Mouse (Mus musculus): ENCODE results near the gene 1700025F22Rik. TPM values are rescaled to one million over a fixed set of nuclear protein-coding genes. Genes with fewer than 3 reads are reported as not detected.
"Not testable (repeated sequence)": the region's sequence is repeated elsewhere in the genome, so short reads cannot be mapped to it uniquely, and the experiment has no call there.

Gene 1700025F22Rik
- polyA plus RNA-seq, 1 experiment from 2014 or later: not detected

DNA sequence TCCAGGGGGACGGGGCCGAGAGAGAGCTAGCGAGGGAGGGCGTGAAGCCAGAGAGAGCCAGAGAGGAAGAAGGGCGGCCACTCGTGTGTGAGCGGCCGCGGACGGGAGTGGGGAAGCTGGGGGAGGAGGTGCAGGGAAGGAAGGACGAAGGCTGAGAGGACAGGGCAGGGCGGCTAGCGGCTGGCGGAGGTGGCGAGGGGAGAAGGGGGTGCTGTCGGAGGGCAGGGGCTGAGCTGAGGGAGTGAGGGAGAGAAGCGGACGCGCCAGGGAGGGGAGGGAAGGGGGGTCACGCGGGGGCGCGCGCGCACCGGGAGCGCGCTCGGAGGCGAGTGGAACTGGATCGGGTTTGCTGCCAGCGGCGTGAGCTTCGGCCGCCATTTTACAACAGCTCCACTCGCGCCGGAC lies 44.1 kb downstream of the 1700025F22Rik start:
- not testable (repeated sequence) for H3K27ac ChIP-seq (ENCODE audit: low read length); H3K36me3 ChIP-seq (ENCODE audit: insufficient read depth, low read length); H3K9me3 ChIP-seq (ENCODE audit: low read length); H3K27me3 ChIP-seq (ENCODE audit: insufficient read depth, low read length); H3K4me1 ChIP-seq (ENCODE audit: insufficient read depth, low read length)
- peak; percentile 98 for ATAC-seq (ENCODE audit: low FRiP score, low TSS enrichment)
- 3% methylated on average over 7 of the region's 38 CpGs for WGBS
- H3K4me3 ChIP-seq (ENCODE audit: low read length): peak overlapping the region; percentile 43
- peak overlapping the region; percentile 44 for H3K9ac ChIP-seq (replicated peaks; ENCODE audit: low read length)
- peak overlapping the region; percentile 51 for H3K4me2 ChIP-seq (replicated peaks; ENCODE audit: low read depth, low read length)

DNA sequence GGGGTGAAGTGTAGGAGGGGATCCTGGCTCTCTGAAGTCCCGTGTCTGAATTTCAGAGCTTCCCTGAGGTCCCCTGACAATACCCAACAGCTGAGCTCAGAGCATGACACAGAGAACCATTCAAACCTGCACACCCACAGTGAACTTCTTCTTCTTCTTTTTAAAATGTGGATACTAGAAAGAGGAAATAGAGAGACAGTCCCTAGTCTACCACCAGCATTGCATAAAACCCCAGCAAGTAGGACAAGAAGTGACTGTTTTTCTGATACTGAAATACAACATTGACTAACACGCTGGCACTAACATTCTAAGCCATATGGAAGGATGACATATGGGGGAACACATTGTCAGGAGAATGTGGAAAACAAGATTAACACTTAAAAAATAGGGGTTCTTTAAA lies 45.8 kb downstream of the 1700025F22Rik start:
- H3K27ac ChIP-seq (ENCODE audit: low read length): no peak overlapping the region
- 86% methylated on average over 2 of the region's 2 CpGs for WGBS
- H3K4me2 ChIP-seq (replicated peaks; ENCODE audit: low read depth, low read length): no peak overlapping the region
- H3K36me3 ChIP-seq (ENCODE audit: insufficient read depth, low read length): no peaks in the 10 kb centered on the region
- no peaks in the 10 kb centered on the region for H3K27me3 ChIP-seq (ENCODE audit: insufficient read depth, low read length)
- no peaks in the 10 kb centered on the region; the same call in 1 of the 2 replicates for H3K9me3 ChIP-seq (ENCODE audit: low read length)
- no peak overlapping the region for H3K4me3 ChIP-seq (ENCODE audit: low read length)
- ATAC-seq (ENCODE audit: low FRiP score, low TSS enrichment): no peak
- no peak overlapping the region for H3K9ac ChIP-seq (replicated peaks; ENCODE audit: low read length)
- H3K4me1 ChIP-seq (ENCODE audit: insufficient read depth, low read length): no peaks in the 10 kb centered on the region

DNA sequence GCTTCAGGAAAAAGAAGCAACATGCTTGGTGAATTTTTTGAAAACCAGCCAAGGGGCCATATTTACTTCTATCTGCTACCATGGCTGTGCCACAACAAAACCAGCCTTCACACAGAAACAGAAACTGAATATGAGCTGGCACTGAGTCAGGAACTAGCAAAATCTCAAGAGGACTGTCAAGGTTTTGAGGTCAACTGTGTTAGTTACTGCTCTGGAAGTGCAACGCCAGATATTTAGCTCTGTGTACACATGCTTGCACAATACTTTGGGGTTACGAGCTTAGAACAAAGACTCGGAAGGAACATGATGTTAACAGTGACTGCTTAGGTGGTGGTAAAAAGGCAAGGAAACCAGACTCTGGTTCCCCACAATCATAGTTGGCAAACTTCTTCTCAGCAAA lies 57.4 kb downstream of the 1700025F22Rik start:
- H3K4me3 ChIP-seq (ENCODE audit: low read length): no peak overlapping the region
- H3K9ac ChIP-seq (replicated peaks; ENCODE audit: low read length): no peak overlapping the region
- no peaks in the 10 kb centered on the region for H3K36me3 ChIP-seq (ENCODE audit: insufficient read depth, low read length)
- no peaks in the 10 kb centered on the region for H3K9me3 ChIP-seq (ENCODE audit: low read length)
- H3K27ac ChIP-seq (ENCODE audit: low read length): no peak overlapping the region
- H3K4me2 ChIP-seq (replicated peaks; ENCODE audit: low read depth, low read length): no peak overlapping the region
- ATAC-seq (ENCODE audit: low FRiP score, low TSS enrichment): no peak
- no peaks in the 10 kb centered on the region for H3K4me1 ChIP-seq (ENCODE audit: insufficient read depth, low read length)
- WGBS: 85% methylated on average over 3 of the region's 3 CpGs
- H3K27me3 ChIP-seq (ENCODE audit: insufficient read depth, low read length): no peaks in the 10 kb centered on the region

DNA sequence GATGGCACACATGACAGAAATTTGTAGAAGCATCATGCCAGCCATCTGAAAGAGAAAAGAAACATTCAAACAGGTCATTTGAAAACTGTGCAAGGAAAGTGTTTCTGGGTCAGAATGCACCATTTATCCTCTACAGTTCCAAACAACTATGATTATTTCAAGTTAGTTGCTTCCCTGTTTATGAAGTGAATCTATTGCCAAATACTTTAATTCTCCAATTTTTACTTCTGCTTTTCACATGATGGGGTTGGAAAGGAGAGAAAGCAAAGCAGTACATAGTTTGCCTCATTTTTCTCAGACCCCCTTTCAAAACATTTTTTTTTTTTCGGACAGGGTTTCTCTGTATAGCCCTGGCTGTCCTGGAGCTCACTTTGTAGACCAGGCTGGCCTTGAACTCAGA lies 63.2 kb downstream of the 1700025F22Rik start:
- Histone ChIP-seq H3K4me3 (ENCODE audit: low read length) (no peak overlapping the region), H3K4me1 (ENCODE audit: insufficient read depth, low read length) (no peaks in the 10 kb centered on the region), H3K27ac (ENCODE audit: low read length) (no peak overlapping the region), H3K27me3 (ENCODE audit: insufficient read depth, low read length) (no peaks in the 10 kb centered on the region), H3K4me2 (replicated peaks; ENCODE audit: low read depth, low read length) (no peak overlapping the region), H3K9ac (replicated peaks; ENCODE audit: low read length) (no peak overlapping the region), H3K36me3 (ENCODE audit: insufficient read depth, low read length) (no peaks in the 10 kb centered on the region), H3K9me3 (ENCODE audit: low read length) (no peaks in the 10 kb centered on the region)
- ATAC-seq (ENCODE audit: low FRiP score, low TSS enrichment): no peak
- whole genome bisulfite sequencing: 73% methylated on average over 1 of the region's 1 CpGs

DNA sequence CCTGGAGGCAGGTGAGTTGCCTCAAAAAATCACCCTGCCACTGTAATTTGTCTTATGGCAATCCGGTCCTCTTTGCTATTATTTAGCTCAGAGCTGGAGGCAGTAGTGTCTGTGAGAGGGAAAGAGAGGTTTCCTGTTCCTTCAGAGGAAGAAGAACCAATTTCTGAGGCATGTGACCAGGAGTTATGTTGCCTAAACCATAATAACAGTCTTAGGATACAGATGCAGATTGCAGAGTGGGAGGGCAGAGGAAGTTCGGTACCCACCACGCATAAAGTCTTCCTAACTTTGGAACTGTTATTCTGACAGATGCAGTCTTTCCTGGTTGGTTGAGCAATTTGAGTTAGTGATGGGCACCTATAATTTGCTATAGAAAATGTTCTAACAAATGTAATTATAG lies 66.7 kb downstream of the 1700025F22Rik start:
- 73% methylated on average over 3 of the region's 3 CpGs for WGBS
- no peak for ATAC-seq (ENCODE audit: low FRiP score, low TSS enrichment)

DNA sequence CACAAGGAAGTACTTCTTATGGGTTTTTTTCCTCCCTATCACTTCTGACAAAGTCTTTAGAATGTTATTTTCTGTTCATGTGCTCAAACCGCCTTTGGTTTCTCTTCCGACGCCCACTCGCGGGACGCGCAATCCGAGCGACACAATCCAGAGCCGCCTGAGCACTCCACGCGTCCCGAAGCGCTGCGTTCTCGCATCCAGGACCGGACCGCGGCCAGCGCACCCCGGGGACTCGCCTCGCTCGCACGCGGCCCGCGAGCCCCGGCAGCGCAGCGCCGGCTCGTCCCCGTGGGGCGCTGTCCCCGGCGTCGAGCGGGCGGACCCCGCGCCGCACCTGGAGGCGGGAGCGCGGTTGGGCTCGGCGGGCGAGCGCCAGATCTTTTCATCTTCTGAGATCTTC lies 73.0 kb downstream of the 1700025F22Rik start:
- peak overlapping the region; percentile 34; the same call in 1 of the 2 replicates for H3K4me3 ChIP-seq (ENCODE audit: low read length)
- ATAC-seq (ENCODE audit: low FRiP score, low TSS enrichment); H3K27me3 ChIP-seq (ENCODE audit: insufficient read depth, low read length); H3K9me3 ChIP-seq (ENCODE audit: low read length); H3K27ac ChIP-seq (ENCODE audit: low read length); H3K4me1 ChIP-seq (ENCODE audit: insufficient read depth, low read length); H3K9ac ChIP-seq (replicated peaks; ENCODE audit: low read length); H3K36me3 ChIP-seq (ENCODE audit: insufficient read depth, low read length): not testable (repeated sequence)
- 2% methylated on average over 50 of the region's 50 CpGs for WGBS
- H3K4me2 ChIP-seq (replicated peaks; ENCODE audit: low read depth, low read length): peak overlapping the region; percentile 52

More for the DNA sequence above, 66.7 kb downstream of the 1700025F22Rik start:
- Histone ChIP-seq H3K27me3 (ENCODE audit: insufficient read depth, low read length) (peaks cover 3% of the 10 kb centered on the region; the same call in 1 of the 2 replicates), H3K27ac (ENCODE audit: low read length) (no peak overlapping the region), H3K9ac (replicated peaks; ENCODE audit: low read length) (no peak overlapping the region), H3K36me3 (ENCODE audit: insufficient read depth, low read length) (no peaks in the 10 kb centered on the region), H3K4me2 (replicated peaks; ENCODE audit: low read depth, low read length) (no peak overlapping the region), H3K4me1 (ENCODE audit: insufficient read depth, low read length) (no peaks in the 10 kb centered on the region), H3K9me3 (ENCODE audit: low read length) (no peaks in the 10 kb centered on the region), H3K4me3 (ENCODE audit: low read length) (no peak overlapping the region)

Other genes with a start within 250 kb of the 1700025F22Rik start
- not detected in 2 replicates for gene Zp1, start 244.7 kb downstream of the 1700025F22Rik start, polyA plus RNA-seq (2015; fragmentation: Nextera tagmentation; extraction: Ambion mirVana)
- 0.10 TPM in 1 of 2 replicates, not detected in the other for gene Ptgdr2, start 228.2 kb downstream of the 1700025F22Rik start, polyA plus RNA-seq (2015; fragmentation: Nextera tagmentation; extraction: Ambion mirVana)
- gene Ccdc86, start 216.1 kb downstream of the 1700025F22Rik start, polyA plus RNA-seq (2015; fragmentation: Nextera tagmentation; extraction: Ambion mirVana): 32.2 and 33.5 TPM in 2 replicates
- not detected in 2 replicates for gene Ms4a10, start 190.7 kb downstream of the 1700025F22Rik start, polyA plus RNA-seq (2015; fragmentation: Nextera tagmentation; extraction: Ambion mirVana)
- not detected in 2 replicates for gene Ms4a15, start 172.1 kb downstream of the 1700025F22Rik start, polyA plus RNA-seq (2015; fragmentation: Nextera tagmentation; extraction: Ambion mirVana)
- not detected in 2 replicates for gene Ms4a18, start 147.3 kb downstream of the 1700025F22Rik start, polyA plus RNA-seq (2015; fragmentation: Nextera tagmentation; extraction: Ambion mirVana)
- not detected in 2 replicates for gene Ms4a8a, start 84.2 kb downstream of the 1700025F22Rik start, polyA plus RNA-seq (2015; fragmentation: Nextera tagmentation; extraction: Ambion mirVana)
- not detected in 2 replicates for gene 1700017D01Rik, start 34.4 kb downstream of the 1700025F22Rik start, polyA plus RNA-seq (2015; fragmentation: Nextera tagmentation; extraction: Ambion mirVana)
- gene Ms4a13, start 31.4 kb upstream of the 1700025F22Rik start, polyA plus RNA-seq (2015; fragmentation: Nextera tagmentation; extraction: Ambion mirVana): not detected in 2 replicates
- not detected in 2 replicates for gene Ms4a12, start 67.1 kb upstream of the 1700025F22Rik start, polyA plus RNA-seq (2015; fragmentation: Nextera tagmentation; extraction: Ambion mirVana)
- not detected in 2 replicates for gene Ms4a1, start 100.9 kb upstream of the 1700025F22Rik start, polyA plus RNA-seq (2015; fragmentation: Nextera tagmentation; extraction: Ambion mirVana)
- gene Ms4a5, start 118.6 kb upstream of the 1700025F22Rik start, polyA plus RNA-seq (2015; fragmentation: Nextera tagmentation; extraction: Ambion mirVana): not detected in 2 replicates
- 0.07 and 0.09 TPM in 2 replicates for gene Ms4a14, start 149.1 kb upstream of the 1700025F22Rik start, polyA plus RNA-seq (2015; fragmentation: Nextera tagmentation; extraction: Ambion mirVana)
- gene Ms4a7, start 170.8 kb upstream of the 1700025F22Rik start, polyA plus RNA-seq (2015; fragmentation: Nextera tagmentation; extraction: Ambion mirVana): 3.3 and 4.1 TPM in 2 replicates
- 5.0 and 5.6 TPM in 2 replicates for gene Ms4a4a, start 210.2 kb upstream of the 1700025F22Rik start, polyA plus RNA-seq (2015; fragmentation: Nextera tagmentation; extraction: Ambion mirVana)
- gene Ms4a4c, start 239.4 kb upstream of the 1700025F22Rik start, polyA plus RNA-seq (2015; fragmentation: Nextera tagmentation; extraction: Ambion mirVana): 0.41 and 1.4 TPM in 2 replicates

All from kidney, embryonic 16.5 days (tissue).